Mouse (Mus musculus) small intestine, adult 2 months (tissue): ENCODE data around the gene Aprt. TPM values are rescaled to one million over a fixed set of nuclear protein-coding genes. Genes with fewer than 3 reads are reported as not detected.

Experiments
- H3K27ac ChIP-seq: fragments of 200-500 bp; 2 replicates; pipeline ENCODE4 v1.5.1; 2012; ENCODE audit warnings: low read depth, low read length, control low read depth, inconsistent platforms; ENCODE audit not compliant: insufficient read depth
- H3K27me3 ChIP-seq: fragments of 200-500 bp; 2 replicates; pipeline ENCODE4 v1.6.1; 2012; ENCODE audit warnings: mild to moderate bottlenecking, moderate library complexity, low read length, inconsistent platforms; ENCODE audit not compliant: control insufficient read depth, insufficient read depth
- H3K36me3 ChIP-seq: fragments of 200-500 bp; 2 replicates; pipeline ENCODE4 v1.6.1; 2012; ENCODE audit warnings: mild to moderate bottlenecking, low read length, control low read depth, inconsistent platforms; ENCODE audit not compliant: control insufficient read depth, insufficient read depth
- H3K4me1 ChIP-seq: fragments of 200-500 bp; 2 replicates; pipeline ENCODE4 v1.6.1; 2012; ENCODE audit warnings: low read length, inconsistent platforms, mixed read lengths; ENCODE audit not compliant: control insufficient read depth, insufficient read depth, insufficient read length
- H3K4me3 ChIP-seq: fragments of 200-500 bp; 2 replicates; pipeline ENCODE4 v1.5.1; 2012; ENCODE audit warnings: low read depth, mild to moderate bottlenecking, control low read depth, inconsistent platforms, low read length, moderate library complexity
- CTCF ChIP-seq: fragments of 200-500 bp; IDR thresholded peaks from 2 replicates; pipeline ENCODE4 v1.5.1; 2012; ENCODE audit warnings: low read depth, mild to moderate bottlenecking, control low read depth, inconsistent platforms, low read length, moderate library complexity, mixed read lengths; ENCODE audit not compliant: insufficient replicate concordance, insufficient read length; ENCODE audit errors: extremely low read depth
- POLR2A ChIP-seq: fragments of 200-500 bp; IDR thresholded peaks from 2 replicates; pipeline ENCODE4 v1.6.1; 2012; ENCODE audit warnings: low read depth, mild to moderate bottlenecking, control low read depth, inconsistent platforms, low read length, moderate library complexity
- WGBS: fragments of 180-500 bp; shearing (Covaris S2); methylation state at CpG from one replicate; pipeline ENCODE4 v1.1.7; 2018; 5-methylcytosine and 5-hydroxymethylcytosine counted together
- polyA plus RNA-seq: library from polyadenylated mRNA; depleted of rRNA; stranded (reverse); fragments of >200 nt; gene quantifications from 2 replicates; pipeline ENCODE4 v1.2.3, GENCODE M21; 2012

The Aprt gene
- polyA plus RNA-seq, 1 experiment = 537 TPM

DNA sequence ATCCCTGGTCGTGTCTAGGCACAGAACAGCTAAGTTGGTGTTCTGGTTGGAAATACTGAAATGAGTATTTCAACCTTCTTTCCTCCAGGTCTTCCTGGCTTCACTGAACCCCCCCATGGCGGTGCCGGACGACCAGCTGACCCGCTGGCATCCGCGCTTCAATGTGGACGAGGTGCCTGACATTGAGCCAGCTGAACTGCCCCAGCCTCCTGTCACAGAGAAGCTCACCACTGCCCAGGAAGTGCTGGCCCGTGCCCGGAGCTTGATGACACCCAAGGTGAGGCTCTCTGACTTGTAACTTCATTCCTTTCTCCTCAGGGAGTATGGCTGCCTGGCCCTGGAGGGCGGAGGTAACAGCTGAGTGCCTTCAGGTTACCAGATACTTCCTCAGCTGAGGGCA lies 5.6 kb downstream of the Aprt start:
- peaks cover 40% of the 10 kb centered on the region for H3K4me1 ChIP-seq
- no peak overlapping the region for H3K27ac ChIP-seq
- H3K27me3 ChIP-seq = no peaks in the 10 kb centered on the region
- no peak for TF ChIP-seq POLR2A
- no peak for TF ChIP-seq CTCF
- peaks cover 20% of the 10 kb centered on the region for H3K36me3 ChIP-seq
- H3K4me3 ChIP-seq = no peak overlapping the region
- 90% methylated on average over 11 of the region's 11 CpGs for WGBS

DNA sequence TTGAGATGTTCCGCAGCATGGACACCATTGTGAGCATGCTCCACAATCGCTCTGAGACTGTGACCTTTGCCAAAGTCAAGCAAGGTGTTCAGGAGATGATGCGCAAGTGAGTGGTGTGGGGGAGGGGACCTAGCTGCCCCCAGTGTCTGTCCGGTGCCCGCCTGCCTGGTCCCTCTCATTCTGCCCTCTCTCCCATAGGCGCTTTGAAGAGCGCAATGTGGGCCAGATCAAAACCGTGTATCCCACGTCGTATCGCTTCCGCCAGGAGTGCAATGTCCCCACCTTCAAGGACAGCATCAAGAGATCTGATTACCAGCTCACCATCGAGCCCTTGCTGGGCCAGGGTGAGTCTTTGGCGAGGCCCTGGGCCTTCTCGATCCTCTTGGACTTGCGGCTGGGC lies 6.7 kb downstream of the Aprt start:
- no peak for TF ChIP-seq CTCF
- TF ChIP-seq POLR2A = no peak
- Histone ChIP-seq H3K4me1 (peaks cover 33% of the 10 kb centered on the region), H3K4me3 (no peak overlapping the region), H3K36me3 (peaks cover 20% of the 10 kb centered on the region), H3K27ac (no peak overlapping the region), H3K27me3 (no peaks in the 10 kb centered on the region)
- WGBS = 93% methylated on average over 16 of the region's 16 CpGs

GRCm38 (mm10) chr8:122569329-122569728 lies 7.4 kb downstream of the Aprt start:
- no peak for TF ChIP-seq POLR2A
- no peak for TF ChIP-seq CTCF
- peak overlapping the region; percentile 47 for H3K4me3 ChIP-seq
- WGBS = 55% methylated on average over 9 of the region's 9 CpGs
- H3K27ac ChIP-seq = no peak overlapping the region
- peaks cover 30% of the 10 kb centered on the region for H3K4me1 ChIP-seq
- H3K27me3 ChIP-seq = no peaks in the 10 kb centered on the region
- peaks cover 20% of the 10 kb centered on the region for H3K36me3 ChIP-seq

- H3K4me3 ChIP-seq = peak overlapping the region; percentile 47
- no peaks in the 10 kb centered on the region for H3K27me3 ChIP-seq
- no peak for TF ChIP-seq POLR2A
- TF ChIP-seq CTCF = no peak
- WGBS = 23% methylated on average over 10 of the region's 10 CpGs
- no peak overlapping the region for H3K27ac ChIP-seq
- H3K36me3 ChIP-seq = peaks cover 20% of the 10 kb centered on the region
- H3K4me1 ChIP-seq = peaks cover 30% of the 10 kb centered on the region
Observed at GRCm38 (mm10) chr8:122568881-122569309, 7.8 kb downstream of the Aprt start.

GRCm38 (mm10) chr8:122568109-122568504 lies 8.6 kb downstream of the Aprt start:
- peaks cover 24% of the 10 kb centered on the region for H3K4me1 ChIP-seq
- H3K27me3 ChIP-seq = no peaks in the 10 kb centered on the region
- TF ChIP-seq POLR2A = no peak
- no peak for TF ChIP-seq CTCF
- peak overlapping the region; percentile 65 for H3K27ac ChIP-seq
- peak overlapping the region; percentile 88 for H3K4me3 ChIP-seq
- H3K36me3 ChIP-seq = peaks cover 20% of the 10 kb centered on the region
- under 1% methylated on average over 34 of the region's 34 CpGs for WGBS

DNA sequence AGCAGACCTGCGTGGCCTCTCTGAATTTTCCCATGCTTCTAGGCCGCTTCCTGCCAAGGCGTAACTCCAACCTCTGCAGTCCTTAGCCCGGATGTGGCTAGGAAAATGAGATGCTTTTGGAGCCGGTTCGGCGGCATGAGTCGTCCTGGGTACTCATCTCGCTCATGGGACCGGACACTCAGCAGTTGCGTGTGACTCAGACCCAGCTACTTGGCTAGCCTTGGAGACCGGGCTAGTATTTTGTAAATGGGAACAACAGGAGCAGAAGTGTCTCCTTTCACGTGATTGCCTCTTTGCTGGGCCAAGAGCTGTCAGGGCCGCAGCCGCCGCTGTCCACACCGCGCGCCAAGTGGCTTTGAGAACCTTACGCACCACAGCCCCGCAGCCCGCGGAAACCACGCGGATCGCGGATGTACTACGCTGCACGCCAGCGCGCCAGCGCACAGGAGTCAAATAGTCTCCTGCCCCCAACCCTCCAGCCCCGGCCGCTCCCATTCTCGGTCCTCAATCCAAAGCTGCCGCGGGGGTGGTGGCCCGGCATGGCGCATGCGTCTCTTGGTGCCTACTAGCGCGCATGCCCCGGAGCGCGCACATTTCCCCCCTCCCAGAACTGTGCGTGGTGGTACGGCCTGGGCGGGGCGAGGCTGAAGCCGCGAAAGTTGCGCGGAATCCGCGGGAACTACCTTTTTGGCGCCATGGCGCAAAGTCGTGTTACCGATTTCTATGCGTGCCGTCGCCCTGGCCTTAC lies 9.2 kb downstream of the Aprt start, which contains the start of gene Cdt1:
TSS of gene Cdt1 (plus strand) at position 655 of the 748 bp plus-strand sequence.
- WGBS = under 1% methylated on average over 62 of the region's 62 CpGs
- H3K27me3 ChIP-seq = no peaks in the 10 kb centered on the region
- TF ChIP-seq CTCF (0 out of 2 replicates have a peak, but pooled peaks have one; percentile 15), POLR2A (peak; percentile 56)
- peak within 1 kb of the TSS; percentile 75 for H3K27ac ChIP-seq
- peaks cover 21% of the 10 kb centered on the region for H3K4me1 ChIP-seq
- H3K4me3 ChIP-seq = peak within 1 kb of the TSS; percentile 88
- H3K36me3 ChIP-seq = peaks cover 19% of the 10 kb centered on the region

- H3K27ac ChIP-seq = peak overlapping the region; percentile 75
- H3K4me1 ChIP-seq = peaks cover 16% of the 10 kb centered on the region
- peaks cover 12% of the 10 kb centered on the region for H3K36me3 ChIP-seq
- peak overlapping the region; percentile 88 for H3K4me3 ChIP-seq
- WGBS = 8% methylated on average over 6 of the region's 6 CpGs
- H3K27me3 ChIP-seq = no peaks in the 10 kb centered on the region
- TF ChIP-seq POLR2A = no peak
- no peak for TF ChIP-seq CTCF
Observed at GRCm38 (mm10) chr8:122566766-122567165, 9.9 kb downstream of the Aprt start.
